Mouse (Mus musculus): ENCODE data around the gene Ppef2. TPM values are rescaled to one million over a fixed set of nuclear protein-coding genes. Genes with fewer than 3 reads are reported as not detected.

Ppef2 gene
- total RNA-seq, 2 experiments from 2014 or later = 0.08 to 0.29 TPM

DNA sequence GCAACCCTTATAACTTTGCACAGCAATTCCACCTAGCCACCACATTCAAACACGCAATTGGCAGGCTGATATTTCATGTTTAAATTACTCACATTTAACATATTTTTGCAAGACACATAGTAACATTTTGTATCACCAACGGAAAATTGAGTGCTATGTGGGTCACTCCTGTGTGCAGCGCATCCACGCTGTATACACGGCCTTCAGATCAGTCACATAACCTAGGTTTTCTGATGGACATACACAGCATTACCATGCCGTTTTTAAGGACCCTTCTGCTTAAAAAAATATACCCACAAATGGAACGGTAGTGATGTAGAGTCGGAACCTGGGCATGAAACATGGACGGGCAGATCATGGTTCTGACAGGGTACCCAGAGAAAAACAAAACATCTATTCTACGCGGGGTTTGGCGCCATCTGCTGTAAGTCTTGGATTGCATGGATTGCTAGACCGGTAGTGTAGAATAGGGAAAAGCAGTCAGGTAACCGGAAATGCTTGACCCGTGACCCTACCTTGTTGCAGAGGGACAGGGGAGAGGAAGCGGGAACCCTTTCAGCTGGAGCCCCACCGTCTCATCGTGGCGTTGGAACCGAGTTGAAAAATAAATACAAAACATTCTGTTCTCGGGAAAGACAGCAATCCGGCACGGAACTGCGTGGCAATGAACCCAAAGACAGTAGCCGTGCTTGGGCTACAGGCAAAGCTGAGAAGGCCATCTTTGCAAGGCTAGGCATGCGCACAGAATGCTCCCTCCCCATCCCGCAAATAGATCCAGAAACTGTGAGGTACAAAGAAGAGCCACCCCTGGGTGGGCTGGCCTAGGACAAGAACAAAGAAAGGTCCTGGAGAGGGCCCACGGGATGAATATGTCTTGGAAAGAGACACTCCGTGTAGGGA lies 16.5 kb downstream of the Ppef2 start:
- peak in 1 of 2 experiments; percentile 36 for DNase-seq (ENCODE audit: low spot score in 2 of 2)

- DNase-seq (ENCODE audit: low spot score in 2 of 2) = no peak
Observed at GRCm38 (mm10) chr5:92234939-92235557, 21.0 kb downstream of the Ppef2 start.

DNA sequence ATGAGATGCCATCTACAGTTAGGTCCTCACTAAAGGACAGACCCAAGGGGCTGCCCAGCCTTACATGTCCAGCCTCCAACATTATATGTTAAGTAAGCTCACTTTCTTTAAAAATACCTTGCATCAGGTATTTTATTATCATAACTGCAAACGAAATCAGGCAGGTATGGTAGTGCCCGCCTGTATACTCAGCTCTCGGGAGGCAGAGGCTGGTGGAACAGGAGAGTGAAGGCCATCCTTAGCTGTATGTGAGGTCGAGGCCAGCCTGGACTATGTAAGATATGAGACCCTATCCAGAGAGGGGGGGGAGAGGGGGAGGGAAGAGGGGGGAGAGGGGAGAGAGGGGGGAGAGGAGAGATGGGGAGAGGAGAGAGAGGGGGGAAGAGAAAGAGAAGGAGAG lies 22.7 kb downstream of the Ppef2 start:
- DNase-seq (ENCODE audit: low spot score in 2 of 2) = no peak

- no peak for DNase-seq (ENCODE audit: low spot score in 2 of 2)
Observed at GRCm38 (mm10) chr5:92231836-92232235, 24.2 kb downstream of the Ppef2 start.

DNA sequence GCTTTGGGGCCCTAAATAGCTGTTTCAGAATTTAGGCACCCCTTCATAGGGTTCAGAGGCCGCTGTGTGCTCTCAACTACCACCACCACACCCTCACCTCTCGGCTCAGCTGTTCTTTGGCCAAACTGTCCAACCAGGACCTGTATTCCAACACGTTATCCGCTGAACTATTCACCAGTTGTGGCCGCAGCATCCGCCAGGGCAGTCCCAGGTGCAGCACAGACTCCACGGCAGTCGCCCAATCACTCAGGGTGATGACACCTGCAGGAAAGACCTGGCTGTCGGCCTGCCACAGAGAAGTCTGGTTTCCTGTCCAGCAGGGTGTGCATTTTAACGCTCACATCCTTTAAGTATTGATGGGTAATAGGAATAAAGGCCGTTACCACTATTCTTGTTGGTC lies 25.8 kb downstream of the Ppef2 start:
- no peak for DNase-seq (ENCODE audit: low spot score in 2 of 2)

DNA sequence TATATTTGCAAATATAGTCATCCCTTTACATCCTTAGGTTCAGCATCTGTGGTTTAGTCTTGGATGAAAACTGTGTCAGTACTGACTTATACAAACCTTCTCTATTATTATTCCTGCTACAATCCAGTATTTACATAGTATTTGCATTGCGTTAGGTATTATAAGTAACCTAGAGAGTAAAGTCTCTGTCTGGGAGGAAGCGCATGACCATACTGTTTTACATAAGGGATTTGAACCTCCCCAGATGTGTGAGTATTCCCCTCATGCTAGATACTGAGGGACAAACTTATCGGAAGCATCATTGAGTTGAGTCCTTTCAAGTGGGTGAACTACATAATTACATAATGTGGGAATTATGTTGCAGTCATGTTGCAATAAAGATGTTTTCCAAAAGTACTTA lies 26.6 kb downstream of the Ppef2 start:
- DNase-seq (ENCODE audit: low spot score in 2 of 2) = no peak

- no peak for DNase-seq (ENCODE audit: low spot score in 2 of 2)
Observed at GRCm38 (mm10) chr5:92228776-92229175, 27.3 kb downstream of the Ppef2 start.

GRCm38 (mm10) chr5:92227782-92228181 lies 28.3 kb downstream of the Ppef2 start:
- DNase-seq (ENCODE audit: low spot score in 2 of 2) = no peak

- DNase-seq (ENCODE audit: low spot score in 2 of 2) = no peak
Observed at GRCm38 (mm10) chr5:92220287-92220902, 35.7 kb downstream of the Ppef2 start.

GRCm38 (mm10) chr5:92219826-92220225 lies 36.3 kb downstream of the Ppef2 start:
- DNase-seq (ENCODE audit: low spot score in 2 of 2) = no peak

GRCm38 (mm10) chr5:92218915-92219793 lies 36.9 kb downstream of the Ppef2 start:
- no peak for DNase-seq (ENCODE audit: low spot score in 2 of 2)

- no peak for DNase-seq (ENCODE audit: low spot score in 2 of 2)
Observed at GRCm38 (mm10) chr5:92215308-92215707, 40.8 kb downstream of the Ppef2 start, which contains the start of gene U90926. TSS of gene U90926 (minus strand) at chr5:92215408.

DNA sequence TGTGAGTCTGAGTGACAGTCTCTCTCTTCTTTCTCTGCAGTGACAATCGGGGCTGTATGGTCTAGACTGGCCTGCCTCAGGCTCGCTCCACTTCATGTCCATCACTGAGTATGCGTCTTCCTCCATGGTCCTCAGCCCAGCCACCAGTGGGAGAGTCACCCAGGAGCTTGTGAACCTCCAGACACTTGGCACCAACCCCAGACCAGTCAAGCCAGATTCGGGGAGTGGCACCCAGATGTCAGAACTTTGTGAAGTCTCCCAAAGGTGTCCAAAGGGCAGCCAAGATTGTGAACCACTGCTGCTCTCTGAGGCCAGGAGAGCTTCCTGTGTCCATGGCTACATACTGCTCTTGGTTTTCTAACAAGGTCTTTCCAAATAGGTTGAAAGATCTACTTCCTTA lies 43.8 kb downstream of the Ppef2 start:
- DNase-seq (ENCODE audit: low spot score in 2 of 2) = no peak

GRCm38 (mm10) chr5:92210205-92210604 lies 45.9 kb downstream of the Ppef2 start:
- no peak for DNase-seq (ENCODE audit: low spot score in 2 of 2)

GRCm38 (mm10) chr5:92206121-92206520 lies 50.0 kb downstream of the Ppef2 start:
- no peak for DNase-seq (ENCODE audit: low spot score in 2 of 2)

- no peak for DNase-seq (ENCODE audit: low spot score in 2 of 2)
Observed at GRCm38 (mm10) chr5:92205706-92206105, 50.4 kb downstream of the Ppef2 start.

DNA sequence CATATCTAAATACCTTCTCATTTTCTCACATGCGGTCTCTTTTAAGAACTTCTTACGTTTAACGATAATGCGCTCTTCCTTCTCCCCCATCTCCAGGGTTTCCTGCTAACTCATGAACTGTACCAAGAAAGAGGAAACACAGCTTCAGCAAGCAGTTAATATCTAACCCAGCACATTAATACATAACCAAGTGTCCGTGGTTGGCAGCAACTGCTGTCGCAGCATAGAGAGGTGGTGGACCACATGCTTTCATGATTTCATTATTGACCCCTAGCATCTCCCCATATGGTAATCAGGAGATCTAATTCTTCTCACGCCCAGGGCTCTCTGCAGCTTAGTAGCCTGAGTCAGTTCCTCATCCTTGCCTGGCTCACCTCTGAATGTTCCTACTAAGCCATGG lies 50.9 kb downstream of the Ppef2 start:
- no peak for DNase-seq (ENCODE audit: low spot score in 2 of 2)

DNA sequence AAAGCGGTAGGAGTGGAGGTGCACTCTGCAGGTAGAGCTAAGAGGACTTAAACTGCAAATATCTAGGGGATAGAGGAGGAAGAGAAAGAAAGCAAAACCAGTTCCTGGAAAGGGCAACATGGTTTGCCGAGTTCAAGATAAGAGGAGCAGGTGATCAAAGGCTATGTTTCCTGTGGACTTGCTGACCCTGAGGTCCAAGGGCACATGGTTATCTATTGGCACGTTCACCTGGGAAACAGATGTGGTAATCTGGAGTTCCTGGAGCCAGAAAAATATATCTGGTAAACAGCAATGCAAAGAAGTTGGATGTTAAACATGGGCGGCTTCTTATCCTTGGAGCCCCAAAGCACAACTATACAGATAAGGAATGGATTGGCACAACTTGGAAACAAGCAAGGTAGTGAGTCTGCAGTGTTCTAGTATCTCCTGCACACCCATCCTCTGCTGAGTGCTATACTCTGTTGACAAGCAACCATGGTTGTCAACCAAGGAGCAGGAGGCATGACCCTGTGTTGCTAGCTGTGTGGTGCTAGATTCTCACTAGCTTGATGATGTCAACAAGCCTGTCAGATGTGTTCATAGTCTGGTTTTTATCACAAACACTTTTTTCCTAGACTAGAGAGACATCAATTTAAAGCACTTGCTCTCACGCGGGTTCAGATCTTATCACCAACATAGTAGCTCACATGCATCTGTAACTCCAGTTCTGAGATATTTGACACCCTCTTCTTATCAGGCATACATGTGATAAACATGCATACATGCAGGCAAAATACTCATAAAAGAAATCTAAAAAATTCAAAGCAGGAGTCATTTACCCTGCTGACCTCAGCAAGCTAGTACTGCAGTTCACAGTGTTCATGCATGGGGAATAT lies 51.7 kb downstream of the Ppef2 start:
- DNase-seq (ENCODE audit: low spot score in 2 of 2) = no peak

- no peak for DNase-seq (ENCODE audit: low spot score in 2 of 2)
Observed at GRCm38 (mm10) chr5:92198266-92198665, 57.8 kb downstream of the Ppef2 start.
